Mouse (Mus musculus): Measurements from ENCODE around the gene Rb1. TPM values are rescaled to one million over a fixed set of nuclear protein-coding genes. Genes with fewer than 3 reads are reported as not detected.
A peak's percentile ranks its signal among the peaks of the same experiment; 100 is the strongest.

Gene Rb1
- polyA plus RNA-seq, 1 experiment from 2014 or later, result 25.6 TPM

- H3K27ac ChIP-seq (replicated peaks), result no peak overlapping the region
- peaks cover 10% of the 10 kb centered on the region; the same call in 1 of the 2 replicates for H3K36me3 ChIP-seq
- no peak overlapping the region for H3K9ac ChIP-seq
- H3K9me3 ChIP-seq (replicated peaks), result no peaks in the 10 kb centered on the region
- no peaks in the 10 kb centered on the region for H3K27me3 ChIP-seq
- no peak overlapping the region for H3K4me2 ChIP-seq (replicated peaks)
- WGBS, result 61% methylated on average over 3 of the region's 3 CpGs
- no peak overlapping the region for H3K4me3 ChIP-seq (replicated peaks)
- ATAC-seq (ENCODE audit: insufficient number of reproducible peaks, low FRiP score, low TSS enrichment, low read depth), result no peak
- H3K4me1 ChIP-seq, result 0 out of 2 replicates have a peak, but pooled peaks cover 2% of the 10 kb centered on the region
Measured at GRCm38 (mm10) chr14:73201447-73201846, 124.2 kb downstream of the Rb1 start.

GRCm38 (mm10) chr14:73199058-73199457 is 126.6 kb downstream of the Rb1 start:
- Histone ChIP-seq H3K4me2 (replicated peaks) (no peak overlapping the region), H3K4me1 (0 out of 2 replicates have a peak, but pooled peaks cover 2% of the 10 kb centered on the region), H3K36me3 (peaks cover 16% of the 10 kb centered on the region; the same call in 1 of the 2 replicates), H3K4me3 (replicated peaks) (no peak overlapping the region), H3K27ac (replicated peaks) (no peak overlapping the region), H3K27me3 (no peaks in the 10 kb centered on the region), H3K9ac (no peak overlapping the region), H3K9me3 (replicated peaks) (no peaks in the 10 kb centered on the region)
- ATAC-seq (ENCODE audit: insufficient number of reproducible peaks, low FRiP score, low TSS enrichment, low read depth), result no peak
- 48% methylated on average over 5 of the region's 5 CpGs for WGBS

- Histone ChIP-seq H3K4me3 (replicated peaks) (no peak overlapping the region), H3K9ac (no peak overlapping the region), H3K36me3 (peaks cover 32% of the 10 kb centered on the region), H3K27ac (replicated peaks) (no peak overlapping the region), H3K4me1 (no peaks in the 10 kb centered on the region), H3K27me3 (no peaks in the 10 kb centered on the region), H3K4me2 (replicated peaks) (no peak overlapping the region), H3K9me3 (replicated peaks) (no peaks in the 10 kb centered on the region)
- 81% methylated on average over 7 of the region's 7 CpGs for WGBS
- ATAC-seq (ENCODE audit: insufficient number of reproducible peaks, low FRiP score, low TSS enrichment, low read depth), result no peak
Measured at GRCm38 (mm10) chr14:73186875-73187274, 138.7 kb downstream of the Rb1 start.

- Histone ChIP-seq H3K36me3 (peaks cover 65% of the 10 kb centered on the region), H3K9ac (no peak overlapping the region), H3K4me1 (peaks cover 4% of the 10 kb centered on the region), H3K9me3 (replicated peaks) (no peaks in the 10 kb centered on the region), H3K4me3 (replicated peaks) (no peak overlapping the region), H3K27me3 (no peaks in the 10 kb centered on the region), H3K4me2 (replicated peaks) (no peak overlapping the region), H3K27ac (replicated peaks) (no peak overlapping the region)
- 34% methylated on average over 2 of the region's 2 CpGs for WGBS
- peak; percentile 39; the same call in 1 of the 2 replicates for ATAC-seq (ENCODE audit: insufficient number of reproducible peaks, low FRiP score, low TSS enrichment, low read depth)
Measured at GRCm38 (mm10) chr14:73181144-73181543, 144.5 kb downstream of the Rb1 start.

- Histone ChIP-seq H3K36me3 (peaks cover 69% of the 10 kb centered on the region), H3K4me3 (replicated peaks) (no peak overlapping the region), H3K4me1 (peaks cover 4% of the 10 kb centered on the region), H3K27me3 (no peaks in the 10 kb centered on the region), H3K9me3 (replicated peaks) (no peaks in the 10 kb centered on the region), H3K4me2 (replicated peaks) (no peak overlapping the region), H3K9ac (no peak overlapping the region), H3K27ac (replicated peaks) (0 out of 2 replicates have a peak overlapping the region, but pooled peaks have one; percentile 7)
- no peak for ATAC-seq (ENCODE audit: insufficient number of reproducible peaks, low FRiP score, low TSS enrichment, low read depth)
- WGBS, result 52% methylated on average over 3 of the region's 3 CpGs
Measured at GRCm38 (mm10) chr14:73180671-73181070, 145.0 kb downstream of the Rb1 start.

- no peak for ATAC-seq (ENCODE audit: insufficient number of reproducible peaks, low FRiP score, low TSS enrichment, low read depth)
- H3K9me3 ChIP-seq (replicated peaks), result no peaks in the 10 kb centered on the region
- no peak overlapping the region for H3K4me2 ChIP-seq (replicated peaks)
- WGBS, result 76% methylated on average over 4 of the region's 4 CpGs
- peaks cover 64% of the 10 kb centered on the region for H3K36me3 ChIP-seq
- no peak overlapping the region; the same call in 1 of the 2 replicates for H3K27ac ChIP-seq (replicated peaks)
- peaks cover 4% of the 10 kb centered on the region for H3K4me1 ChIP-seq
- no peaks in the 10 kb centered on the region for H3K27me3 ChIP-seq
- H3K4me3 ChIP-seq (replicated peaks), result no peak overlapping the region
- no peak overlapping the region for H3K9ac ChIP-seq
Measured at GRCm38 (mm10) chr14:73179221-73179681, 146.4 kb downstream of the Rb1 start.

- ATAC-seq (ENCODE audit: insufficient number of reproducible peaks, low FRiP score, low TSS enrichment, low read depth), result no peak
- Histone ChIP-seq H3K9me3 (replicated peaks) (no peaks in the 10 kb centered on the region), H3K27ac (replicated peaks) (no peak overlapping the region), H3K4me3 (replicated peaks) (no peak overlapping the region), H3K36me3 (peaks cover 62% of the 10 kb centered on the region), H3K4me2 (replicated peaks) (no peak overlapping the region), H3K9ac (no peak overlapping the region), H3K4me1 (peaks cover 6% of the 10 kb centered on the region), H3K27me3 (no peaks in the 10 kb centered on the region)
- WGBS, result 77% methylated on average over 11 of the region's 11 CpGs
Measured at GRCm38 (mm10) chr14:73177961-73178360, 147.7 kb downstream of the Rb1 start.

- no peak for ATAC-seq (ENCODE audit: insufficient number of reproducible peaks, low FRiP score, low TSS enrichment, low read depth)
- Histone ChIP-seq H3K27ac (replicated peaks) (no peak overlapping the region), H3K27me3 (no peaks in the 10 kb centered on the region), H3K4me2 (replicated peaks) (no peak overlapping the region), H3K9ac (no peak overlapping the region), H3K36me3 (peaks cover 64% of the 10 kb centered on the region), H3K9me3 (replicated peaks) (no peaks in the 10 kb centered on the region), H3K4me1 (peaks cover 6% of the 10 kb centered on the region), H3K4me3 (replicated peaks) (no peak overlapping the region)
- 85% methylated on average over 5 of the region's 5 CpGs for WGBS
Measured at GRCm38 (mm10) chr14:73176266-73176665, 149.4 kb downstream of the Rb1 start.

- H3K9ac ChIP-seq, result no peak overlapping the region
- 75% methylated on average over 6 of the region's 6 CpGs for WGBS
- H3K4me3 ChIP-seq (replicated peaks), result no peak overlapping the region
- H3K4me2 ChIP-seq (replicated peaks), result no peak overlapping the region
- H3K9me3 ChIP-seq (replicated peaks), result no peaks in the 10 kb centered on the region
- H3K4me1 ChIP-seq, result peaks cover 6% of the 10 kb centered on the region
- H3K36me3 ChIP-seq, result peaks cover 66% of the 10 kb centered on the region
- no peak for ATAC-seq (ENCODE audit: insufficient number of reproducible peaks, low FRiP score, low TSS enrichment, low read depth)
- H3K27ac ChIP-seq (replicated peaks), result no peak overlapping the region
- no peaks in the 10 kb centered on the region for H3K27me3 ChIP-seq
Measured at GRCm38 (mm10) chr14:73175814-73176213, 149.8 kb downstream of the Rb1 start.

- Histone ChIP-seq H3K36me3 (peaks cover 68% of the 10 kb centered on the region), H3K27me3 (no peaks in the 10 kb centered on the region), H3K9me3 (replicated peaks) (no peaks in the 10 kb centered on the region), H3K9ac (no peak overlapping the region), H3K4me2 (replicated peaks) (no peak overlapping the region), H3K4me1 (0 out of 2 replicates have a peak, but pooled peaks cover 2% of the 10 kb centered on the region), H3K27ac (replicated peaks) (no peak overlapping the region), H3K4me3 (replicated peaks) (no peak overlapping the region)
- 74% methylated on average over 1 of the region's 1 CpGs for WGBS
- no peak for ATAC-seq (ENCODE audit: insufficient number of reproducible peaks, low FRiP score, low TSS enrichment, low read depth)
Measured at GRCm38 (mm10) chr14:73175031-73175430, 150.6 kb downstream of the Rb1 start.

GRCm38 (mm10) chr14:73174091-73174995 is 151.3 kb downstream of the Rb1 start:
- Histone ChIP-seq H3K9me3 (replicated peaks) (no peaks in the 10 kb centered on the region), H3K36me3 (peaks cover 70% of the 10 kb centered on the region), H3K27ac (replicated peaks) (no peak overlapping the region), H3K27me3 (no peaks in the 10 kb centered on the region), H3K4me1 (0 out of 2 replicates have a peak, but pooled peaks cover 2% of the 10 kb centered on the region), H3K4me3 (replicated peaks) (no peak overlapping the region), H3K4me2 (replicated peaks) (no peak overlapping the region), H3K9ac (no peak overlapping the region)
- WGBS, result 55% methylated on average over 7 of the region's 7 CpGs
- ATAC-seq (ENCODE audit: insufficient number of reproducible peaks, low FRiP score, low TSS enrichment, low read depth), result no peak
